Mouse (Mus musculus) intestine, embryonic 15.5 days (tissue): ENCODE measurements at regions not wholly inside any gene's neighbourhood (a gene's known extent, or its start where the extent isn't known, plus 50 kb on each side); places are given as distances from the start of the nearest gene placed in this dataset.
A peak's percentile ranks its signal among the peaks of the same experiment; 100 is the strongest.

ENCODE experiments used
- ATAC-seq: fragments of 200-750 bp; cut with Nextera tagmentation; 2 replicates; pipeline ENCODE4 v1.8.0; 2017; ENCODE audit warnings: moderate TSS enrichment, moderate library complexity
- H3K27ac ChIP-seq: fragments of 300-500 bp; sonication (generic); 2 replicates; pipeline ENCODE4 v1.5.1; 2015; ENCODE audit warnings: mild to moderate bottlenecking, inconsistent platforms
- H3K27me3 ChIP-seq: fragments of 300-500 bp; sonication (generic); replicated peaks from 2 replicates; pipeline ENCODE4 v1.6.1; 2015; ENCODE audit warnings: inconsistent platforms
- H3K36me3 ChIP-seq: fragments of 300-500 bp; sonication (generic); 2 replicates; pipeline ENCODE4 v1.6.1; 2015; ENCODE audit warnings: inconsistent platforms
- H3K4me1 ChIP-seq: fragments of 300-500 bp; sonication (generic); replicated peaks from 2 replicates; pipeline ENCODE4 v1.6.1; 2015; ENCODE audit warnings: inconsistent platforms
- H3K4me2 ChIP-seq: fragments of 300-500 bp; sonication (generic); replicated peaks from 2 replicates; pipeline ENCODE4 v1.6.1; 2015; ENCODE audit warnings: mild to moderate bottlenecking, inconsistent platforms
- H3K4me3 ChIP-seq: fragments of 300-500 bp; sonication (generic); replicated peaks from 2 replicates; pipeline ENCODE4 v1.5.1; 2015; ENCODE audit warnings: inconsistent platforms
- H3K9ac ChIP-seq: fragments of 300-500 bp; sonication (generic); 2 replicates; pipeline ENCODE4 v1.6.1; 2015; ENCODE audit warnings: inconsistent platforms
- H3K9me3 ChIP-seq: fragments of 300-500 bp; sonication (generic); 2 replicates; pipeline ENCODE4 v1.6.1; 2016; ENCODE audit warnings: inconsistent platforms
- WGBS: fragments of 180-500 bp; shearing (Covaris S2); methylation state at CpG from one replicate; pipeline ENCODE4 v1.1.7; 2015; 5-methylcytosine and 5-hydroxymethylcytosine counted together

DNA sequence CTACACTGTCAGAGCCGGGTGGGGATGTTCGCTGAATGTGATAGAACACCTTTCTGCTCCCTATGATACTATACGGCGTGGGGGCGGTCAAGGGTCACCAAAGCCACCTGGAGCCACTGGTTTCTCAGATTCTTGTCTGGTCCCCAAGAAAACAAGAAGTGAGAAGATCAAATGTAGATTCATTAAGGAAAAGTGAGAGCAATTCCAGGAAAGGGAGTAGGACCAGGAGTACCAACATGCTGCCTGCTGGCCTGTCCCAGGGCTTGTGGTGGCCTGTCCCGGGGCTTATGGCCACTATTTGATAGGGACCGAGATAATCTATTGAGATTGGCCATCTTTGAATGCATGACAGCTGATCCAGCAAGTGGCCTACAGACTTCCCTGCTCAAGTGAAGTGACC is 58.8 kb upstream of the Fut8 start:
- Histone ChIP-seq H3K27ac (no peak overlapping the region), H3K36me3 (no peaks in the 10 kb centered on the region), H3K9me3 (no peaks in the 10 kb centered on the region), H3K4me1 (peaks cover 7% of the 10 kb centered on the region), H3K4me2 (no peak overlapping the region), H3K27me3 (no peaks in the 10 kb centered on the region), H3K4me3 (no peak overlapping the region), H3K9ac (no peak overlapping the region)
- ATAC-seq: no peak
- 88% methylated on average over 7 of the region's 7 CpGs for WGBS

DNA sequence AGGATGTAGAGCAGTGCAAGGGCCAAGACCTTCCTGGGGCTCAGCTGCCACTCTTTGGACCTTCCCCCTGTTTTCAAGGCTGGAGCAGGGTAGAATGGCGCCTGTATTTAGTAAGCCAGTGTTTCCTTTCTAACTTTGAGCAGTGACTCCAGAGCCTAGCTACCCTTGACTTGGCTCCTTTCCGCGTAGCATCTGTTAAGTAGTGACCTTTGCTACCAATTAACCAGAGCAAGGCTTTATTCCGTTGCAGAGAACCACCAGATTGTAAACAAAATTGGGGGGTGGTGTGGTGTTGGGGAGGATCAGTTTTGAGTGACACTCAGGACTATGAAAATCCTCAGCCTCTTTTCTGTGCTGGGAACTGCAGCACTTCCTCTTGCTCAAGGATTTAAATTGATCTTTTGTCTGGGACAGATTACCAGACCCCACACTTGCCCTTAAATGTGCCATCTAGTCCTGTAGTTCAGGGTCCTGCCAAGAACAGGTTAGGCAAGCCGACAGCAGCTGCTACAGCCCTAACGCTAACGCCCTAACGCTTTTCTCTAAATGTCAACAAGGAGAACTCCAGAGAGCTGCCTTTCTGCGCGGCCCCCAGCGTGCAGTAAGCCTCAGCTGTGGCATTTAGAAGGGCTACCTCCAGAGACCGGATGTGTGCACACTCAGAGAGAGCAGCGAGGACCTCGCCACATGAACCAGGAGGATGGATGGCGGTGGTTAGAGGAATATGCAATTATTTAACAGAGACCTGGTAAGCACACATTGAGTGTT is 59.9 kb upstream of the Fut8 start:
- Histone ChIP-seq H3K27me3 (no peaks in the 10 kb centered on the region), H3K36me3 (no peaks in the 10 kb centered on the region), H3K9ac (no peak overlapping the region), H3K4me2 (peak overlapping the region; percentile 20), H3K4me3 (no peak overlapping the region), H3K27ac (peak overlapping the region; percentile 45; the same call in 1 of the 2 replicates), H3K4me1 (peaks cover 7% of the 10 kb centered on the region), H3K9me3 (no peaks in the 10 kb centered on the region)
- ATAC-seq: peak; percentile 82
- 10% methylated on average over 15 of the region's 15 CpGs for WGBS

DNA sequence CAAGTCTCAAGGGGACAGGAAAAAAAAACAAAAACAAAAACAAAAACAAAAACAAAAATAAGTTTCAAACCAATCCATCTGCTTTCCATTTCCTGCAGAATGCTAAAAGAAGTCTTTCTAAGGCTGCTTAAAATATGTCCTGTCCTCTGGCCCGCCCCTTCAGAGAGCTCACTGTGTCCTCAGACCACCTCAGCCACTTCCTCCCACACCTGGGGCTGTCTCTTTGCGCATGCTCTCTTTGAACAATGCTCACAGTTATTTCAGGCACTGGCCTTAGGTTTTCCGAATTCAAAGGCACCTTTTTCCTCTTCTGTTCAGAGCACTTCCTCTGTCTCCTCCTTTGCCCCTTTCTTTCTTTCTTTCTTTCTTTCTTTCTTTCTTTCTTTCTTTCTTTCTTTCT is 60.6 kb upstream of the Fut8 start:
- Histone ChIP-seq H3K27ac (no peak overlapping the region), H3K9ac (no peak overlapping the region), H3K4me2 (no peak overlapping the region), H3K27me3 (no peaks in the 10 kb centered on the region), H3K9me3 (no peaks in the 10 kb centered on the region), H3K4me1 (peaks cover 7% of the 10 kb centered on the region), H3K36me3 (no peaks in the 10 kb centered on the region), H3K4me3 (no peak overlapping the region)
- ATAC-seq: no peak
- 57% methylated on average over 3 of the region's 3 CpGs for WGBS

DNA sequence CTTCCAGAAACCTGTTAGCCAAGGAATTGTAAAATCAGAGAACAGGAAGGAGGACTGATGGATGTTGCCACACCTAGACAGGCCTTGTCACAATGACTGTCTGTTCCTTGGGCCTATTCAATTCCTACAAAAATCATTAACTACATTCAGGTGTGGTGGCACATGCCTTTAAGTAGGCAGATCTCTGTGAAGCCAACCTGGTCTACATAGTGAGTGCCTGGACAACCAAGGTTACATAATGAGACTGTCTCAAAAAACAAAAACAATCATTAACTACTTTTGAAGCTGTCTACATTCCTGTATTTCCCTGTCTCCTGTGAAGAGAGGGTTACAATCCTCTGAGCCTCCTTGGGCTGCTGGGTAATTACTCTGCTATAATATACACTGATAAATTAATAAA is 63.9 kb upstream of the Fut8 start:
- Histone ChIP-seq H3K4me3 (no peak overlapping the region), H3K36me3 (no peaks in the 10 kb centered on the region), H3K9ac (no peak overlapping the region), H3K9me3 (no peaks in the 10 kb centered on the region), H3K4me2 (no peak overlapping the region), H3K27me3 (no peaks in the 10 kb centered on the region), H3K27ac (no peak overlapping the region), H3K4me1 (peaks cover 7% of the 10 kb centered on the region)
- peak; percentile 18; the same call in 1 of the 2 replicates for ATAC-seq

DNA sequence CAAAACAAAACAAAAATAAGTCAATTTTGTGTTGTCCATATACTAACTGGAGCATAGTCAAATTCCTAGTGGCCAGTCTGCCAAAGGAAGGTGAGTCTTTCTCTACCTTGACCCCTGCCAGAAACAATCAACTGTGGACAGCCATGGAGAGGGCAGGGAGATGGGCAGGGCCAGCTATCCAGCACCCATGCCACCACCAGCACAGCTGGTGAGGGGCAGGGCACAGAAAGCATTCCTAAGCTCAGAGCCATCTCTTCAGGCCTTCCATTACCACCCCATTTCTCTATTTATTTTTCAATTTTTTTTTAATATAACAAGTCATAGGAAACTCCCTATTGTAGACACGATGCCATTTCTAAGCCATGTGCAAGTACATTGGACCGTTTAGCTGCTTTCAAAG is 65.4 kb upstream of the Fut8 start:
- no peak overlapping the region for H3K4me2 ChIP-seq
- ATAC-seq: no peak
- no peaks in the 10 kb centered on the region for H3K27me3 ChIP-seq
- H3K9me3 ChIP-seq: no peaks in the 10 kb centered on the region
- no peak overlapping the region for H3K4me3 ChIP-seq
- WGBS: 90% methylated on average over 2 of the region's 2 CpGs
- no peaks in the 10 kb centered on the region for H3K36me3 ChIP-seq
- H3K4me1 ChIP-seq: no peaks in the 10 kb centered on the region
- H3K9ac ChIP-seq: no peak overlapping the region
- no peak overlapping the region for H3K27ac ChIP-seq

DNA sequence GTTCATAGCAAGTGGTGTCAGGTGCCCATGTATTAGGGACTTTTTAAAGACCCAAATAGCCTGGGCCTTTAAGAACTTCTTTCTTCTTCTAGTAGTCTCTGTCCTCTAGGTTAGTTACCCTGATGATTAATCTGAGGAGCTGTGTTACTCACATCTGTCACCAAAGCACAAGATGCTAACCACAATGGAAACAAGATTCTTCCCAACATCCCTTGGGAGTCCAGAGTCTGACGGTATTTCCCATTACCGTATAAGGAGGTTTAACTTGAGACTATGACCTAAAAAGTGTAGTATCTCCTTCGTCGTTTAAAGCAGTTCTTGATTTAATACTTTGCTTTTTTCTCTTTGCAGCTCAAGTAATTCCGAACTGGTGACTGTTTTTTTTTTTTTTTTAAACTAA is 67.7 kb upstream of the Fut8 start:
- Histone ChIP-seq H3K4me3 (no peak overlapping the region), H3K4me2 (no peak overlapping the region), H3K36me3 (no peaks in the 10 kb centered on the region), H3K9ac (no peak overlapping the region), H3K4me1 (no peaks in the 10 kb centered on the region), H3K27ac (no peak overlapping the region), H3K27me3 (no peaks in the 10 kb centered on the region), H3K9me3 (no peaks in the 10 kb centered on the region)
- WGBS: 72% methylated on average over 5 of the region's 5 CpGs
- ATAC-seq: no peak

DNA sequence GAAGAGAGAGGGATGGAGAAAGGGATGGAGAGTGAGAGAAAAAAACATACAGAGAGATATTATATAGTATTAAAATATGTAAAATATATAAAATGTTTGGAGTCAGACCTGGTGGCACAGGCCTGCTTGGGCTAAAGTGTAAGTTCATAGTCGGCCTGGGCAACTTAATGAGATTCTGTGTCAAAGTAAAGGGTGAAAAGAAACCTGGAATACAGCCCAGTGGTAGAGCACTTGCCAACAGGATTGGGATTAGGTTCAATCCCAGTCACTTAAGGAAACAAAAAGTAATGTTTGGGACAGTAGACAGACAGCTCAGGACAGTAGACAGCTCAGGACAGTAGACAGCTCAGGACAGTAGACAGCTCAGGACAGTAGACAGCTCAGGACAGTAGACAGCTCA is 69.6 kb upstream of the Fut8 start:
- WGBS: 87% methylated on average over 1 of the region's 1 CpGs
- ATAC-seq: no peak
- H3K4me1 ChIP-seq: no peaks in the 10 kb centered on the region
- no peak overlapping the region for H3K27ac ChIP-seq
- H3K9ac ChIP-seq: no peak overlapping the region
- no peaks in the 10 kb centered on the region for H3K9me3 ChIP-seq
- H3K4me3 ChIP-seq: no peak overlapping the region
- no peaks in the 10 kb centered on the region for H3K36me3 ChIP-seq
- H3K4me2 ChIP-seq: no peak overlapping the region
- H3K27me3 ChIP-seq: no peaks in the 10 kb centered on the region

DNA sequence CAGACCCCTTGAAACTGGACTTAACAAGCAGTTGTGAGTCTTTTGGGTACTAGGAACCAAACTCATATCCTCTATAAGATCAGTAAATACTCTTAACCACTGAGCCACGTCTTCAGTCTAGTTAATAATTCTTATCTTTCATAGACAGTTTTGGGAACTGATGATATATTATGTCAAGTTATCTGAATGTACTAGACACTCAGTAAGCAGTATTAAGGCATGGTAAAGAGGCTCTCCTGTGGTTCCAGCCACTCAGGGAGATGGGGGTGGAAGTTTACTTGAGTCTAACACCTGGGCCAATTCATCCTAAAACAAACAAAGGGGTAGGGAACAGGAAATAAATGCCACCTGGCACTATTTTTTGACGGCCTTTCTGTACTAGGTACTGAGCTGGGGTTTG is 81.2 kb upstream of the Fut8 start:
- 46% methylated on average over 2 of the region's 2 CpGs for WGBS
- Histone ChIP-seq H3K4me3 (no peak overlapping the region), H3K27me3 (no peaks in the 10 kb centered on the region), H3K9ac (no peak overlapping the region), H3K27ac (no peak overlapping the region), H3K36me3 (no peaks in the 10 kb centered on the region), H3K4me1 (no peaks in the 10 kb centered on the region), H3K4me2 (no peak overlapping the region), H3K9me3 (no peaks in the 10 kb centered on the region)
- ATAC-seq: no peak

DNA sequence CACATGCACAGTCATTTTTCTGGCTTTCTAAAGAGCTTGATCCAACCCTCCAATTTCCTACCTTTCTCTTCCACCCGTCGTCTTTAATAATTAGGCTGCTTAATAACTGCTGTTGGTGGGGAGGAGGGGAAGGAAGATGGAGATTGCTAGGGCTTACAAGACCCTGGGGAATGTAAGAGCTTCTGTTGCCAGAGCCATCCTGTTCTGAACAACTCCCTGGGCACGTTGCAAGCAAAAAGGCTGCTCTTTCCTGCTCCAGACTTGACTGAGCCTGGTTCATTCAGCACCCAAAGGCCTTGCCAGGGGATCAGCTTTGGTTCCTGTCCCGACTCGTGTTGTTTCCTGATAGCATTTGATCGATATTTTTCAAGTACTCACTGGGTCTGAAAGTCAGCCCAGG is 82.3 kb upstream of the Fut8 start:
- 76% methylated on average over 6 of the region's 6 CpGs for WGBS
- ATAC-seq: no peak
- no peaks in the 10 kb centered on the region for H3K27me3 ChIP-seq
- no peaks in the 10 kb centered on the region for H3K36me3 ChIP-seq
- no peaks in the 10 kb centered on the region for H3K9me3 ChIP-seq
- H3K4me1 ChIP-seq: no peaks in the 10 kb centered on the region
- H3K4me3 ChIP-seq: no peak overlapping the region
- H3K9ac ChIP-seq: no peak overlapping the region
- H3K4me2 ChIP-seq: no peak overlapping the region
- no peak overlapping the region for H3K27ac ChIP-seq

DNA sequence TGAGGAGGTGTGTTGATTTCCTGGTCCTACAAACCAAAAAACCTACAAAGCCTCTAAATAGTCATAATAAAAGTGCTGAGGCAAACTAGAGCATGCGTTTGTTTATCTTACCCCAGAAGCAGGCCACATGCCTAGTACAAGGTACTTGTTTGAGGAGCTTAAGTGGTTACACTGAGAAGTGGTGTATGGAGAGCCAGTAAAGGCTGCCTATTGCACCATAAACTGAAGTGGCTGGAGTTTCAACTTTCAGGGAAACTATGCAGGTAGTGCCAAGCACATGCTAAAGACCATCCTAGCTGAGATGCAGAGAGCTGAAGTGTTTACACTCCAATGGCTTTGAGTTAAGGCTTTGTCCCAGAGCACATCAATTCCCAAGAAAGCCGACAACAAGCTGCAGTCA is 86.5 kb upstream of the Fut8 start:
- Histone ChIP-seq H3K36me3 (no peaks in the 10 kb centered on the region), H3K9me3 (no peaks in the 10 kb centered on the region), H3K9ac (no peak overlapping the region), H3K27me3 (no peaks in the 10 kb centered on the region), H3K4me3 (no peak overlapping the region), H3K27ac (no peak overlapping the region), H3K4me2 (no peak overlapping the region), H3K4me1 (no peaks in the 10 kb centered on the region)
- WGBS: 48% methylated on average over 2 of the region's 2 CpGs
- ATAC-seq: no peak

DNA sequence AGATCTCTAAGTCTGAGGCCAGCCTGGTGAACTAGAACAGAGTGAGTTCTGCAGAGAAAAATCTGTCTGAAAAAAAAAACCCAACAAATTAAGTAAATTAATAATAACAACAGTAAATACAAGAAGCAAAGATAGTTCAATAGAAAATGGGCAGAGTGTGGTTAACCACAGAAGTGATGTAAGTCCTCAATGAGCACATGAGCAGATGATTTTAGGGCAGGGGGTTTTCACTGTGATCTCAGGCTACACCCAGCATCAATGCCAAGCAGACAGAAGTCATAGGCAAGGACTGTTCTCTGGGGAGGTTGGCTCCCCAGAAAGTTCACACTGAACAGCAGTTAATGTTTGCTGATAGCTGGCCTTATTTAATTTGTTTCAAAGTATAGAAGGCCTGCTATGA is 88.1 kb upstream of the Fut8 start:
- no peaks in the 10 kb centered on the region for H3K36me3 ChIP-seq
- no peaks in the 10 kb centered on the region for H3K4me1 ChIP-seq
- no peak overlapping the region for H3K9ac ChIP-seq
- H3K9me3 ChIP-seq: no peaks in the 10 kb centered on the region
- no peak for ATAC-seq
- no peaks in the 10 kb centered on the region for H3K27me3 ChIP-seq
- no peak overlapping the region for H3K4me2 ChIP-seq
- no peak overlapping the region for H3K4me3 ChIP-seq
- H3K27ac ChIP-seq: no peak overlapping the region

DNA sequence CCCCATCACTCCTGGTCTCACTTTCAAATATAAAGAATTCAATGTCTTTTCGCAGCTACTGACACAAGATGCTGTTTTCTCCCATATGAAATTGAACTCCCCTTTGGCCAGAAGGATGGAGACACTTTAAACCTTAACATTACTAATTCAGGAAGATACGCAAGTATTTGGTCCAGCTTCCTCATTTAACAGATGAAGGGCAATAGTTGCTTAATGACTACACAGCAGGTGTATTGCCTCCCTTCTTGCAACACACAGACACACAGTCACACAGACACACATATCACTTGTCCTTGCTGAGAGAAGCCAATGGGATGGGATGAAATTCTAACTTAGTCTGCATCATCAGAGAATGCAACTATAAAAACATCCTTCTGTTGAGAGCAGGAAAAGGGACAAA is 89.8 kb upstream of the Fut8 start:
- H3K9me3 ChIP-seq: no peaks in the 10 kb centered on the region
- ATAC-seq: no peak
- no peaks in the 10 kb centered on the region for H3K4me1 ChIP-seq
- 99% methylated on average over 2 of the region's 2 CpGs for WGBS
- no peak overlapping the region for H3K4me2 ChIP-seq
- H3K4me3 ChIP-seq: no peak overlapping the region
- no peaks in the 10 kb centered on the region for H3K27me3 ChIP-seq
- H3K36me3 ChIP-seq: no peaks in the 10 kb centered on the region
- no peak overlapping the region for H3K9ac ChIP-seq
- H3K27ac ChIP-seq: no peak overlapping the region

DNA sequence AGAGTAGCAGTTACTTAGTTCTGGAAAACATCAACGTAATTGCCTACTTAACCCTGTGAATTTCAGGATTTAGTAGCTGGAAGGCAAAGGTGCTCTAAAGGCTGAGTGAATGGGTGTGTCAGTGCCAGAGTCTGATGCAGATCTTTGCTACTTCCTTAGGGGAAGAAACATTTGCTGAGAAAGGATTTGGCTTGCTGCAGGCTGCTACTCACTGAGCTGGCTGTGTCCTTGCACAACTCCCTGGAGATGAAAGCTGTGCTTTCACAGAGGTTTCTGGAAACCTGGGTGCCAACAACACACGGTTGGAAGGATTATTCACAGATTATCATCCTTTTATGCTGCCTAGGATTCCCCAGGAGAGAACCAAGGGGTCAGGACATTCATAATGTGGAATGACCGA is 94.0 kb upstream of the Fut8 start:
- Histone ChIP-seq H3K27me3 (no peaks in the 10 kb centered on the region; the same call in 1 of the 2 replicates), H3K9me3 (no peaks in the 10 kb centered on the region), H3K27ac (no peak overlapping the region), H3K4me2 (no peak overlapping the region), H3K4me1 (no peaks in the 10 kb centered on the region), H3K9ac (no peak overlapping the region), H3K36me3 (no peaks in the 10 kb centered on the region), H3K4me3 (no peak overlapping the region)
- 61% methylated on average over 3 of the region's 3 CpGs for WGBS
- no peak for ATAC-seq
